Mouse (Mus musculus) spleen, adult 18-20 months (tissue): Measurements from ENCODE around the gene Fam219a.
A peak's percentile ranks its signal among the peaks of the same experiment; 100 is the strongest.

Experiments used
- DNase-seq, 2 experiments: peaks; one replicate each; pipeline ENCODE4 v3.0.0; 2022; ENCODE audit warnings: mixed read lengths in 2 of 2

Gene Fam219a

DNA sequence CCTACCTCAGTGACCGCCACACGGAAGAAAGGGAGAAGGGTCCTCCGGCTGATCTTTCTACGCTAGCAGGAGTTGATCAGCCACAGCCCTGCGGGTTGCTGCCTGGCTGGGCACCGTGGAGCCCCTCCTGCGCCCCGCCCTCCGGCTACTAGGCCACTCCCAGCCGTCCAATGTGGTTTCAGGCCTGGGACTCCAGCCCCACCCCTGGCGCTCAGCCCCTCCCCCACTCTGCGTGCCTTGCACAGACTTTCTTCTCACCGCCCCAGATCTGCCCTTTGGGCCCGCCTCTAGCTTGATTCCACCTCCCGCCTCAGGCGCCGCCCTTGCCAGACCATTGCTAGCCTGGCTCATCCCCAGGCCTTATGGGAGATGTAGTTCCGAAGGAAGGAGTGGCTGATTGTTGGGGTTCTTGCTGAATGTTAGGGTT is 66.3 kb downstream of the Fam219a start, which contains the start of gene AI464131:
Gene AI464131, minus strand, starts transcription at position 91 of the 427 bp plus-strand sequence.
- peak; percentile 71 for DNase-seq

DNA sequence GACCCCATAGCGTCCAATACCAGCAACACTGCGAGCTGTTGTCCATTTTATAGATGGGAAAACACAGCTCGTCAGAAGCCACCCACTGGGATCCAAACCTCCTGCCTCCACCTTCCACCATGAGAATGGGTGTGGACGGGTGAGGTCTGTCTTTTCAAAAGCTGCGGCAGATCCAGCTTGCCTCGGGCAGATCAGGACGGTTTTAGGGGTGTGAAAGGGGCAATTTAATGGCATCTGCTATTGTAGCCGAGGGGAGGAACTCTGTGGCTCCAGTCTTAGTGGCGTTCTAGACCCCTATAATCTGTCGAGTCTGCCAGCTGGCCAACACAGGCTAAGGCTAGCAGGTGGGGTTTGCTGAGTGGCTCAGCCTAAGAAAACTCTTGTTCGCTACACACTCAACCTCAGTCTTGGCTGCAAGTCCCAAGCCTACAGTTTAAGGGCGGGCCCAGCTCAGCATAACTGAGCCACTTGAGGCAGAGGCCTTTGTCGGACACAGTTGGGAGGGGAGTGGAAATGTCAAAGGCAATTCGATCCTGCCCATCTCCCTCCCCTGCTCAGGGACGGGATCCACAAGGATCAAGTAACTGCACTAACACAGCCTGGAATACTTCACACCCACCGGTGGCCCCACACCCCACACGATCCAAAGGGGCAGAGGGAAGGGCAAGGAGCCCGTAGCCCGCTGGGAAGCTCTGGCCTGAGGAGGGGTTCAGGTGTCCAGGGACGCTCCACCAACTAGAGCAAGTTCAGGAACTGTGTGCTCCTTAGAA is 67.0 kb downstream of the Fam219a start:
- DNase-seq, result no peak

DNA sequence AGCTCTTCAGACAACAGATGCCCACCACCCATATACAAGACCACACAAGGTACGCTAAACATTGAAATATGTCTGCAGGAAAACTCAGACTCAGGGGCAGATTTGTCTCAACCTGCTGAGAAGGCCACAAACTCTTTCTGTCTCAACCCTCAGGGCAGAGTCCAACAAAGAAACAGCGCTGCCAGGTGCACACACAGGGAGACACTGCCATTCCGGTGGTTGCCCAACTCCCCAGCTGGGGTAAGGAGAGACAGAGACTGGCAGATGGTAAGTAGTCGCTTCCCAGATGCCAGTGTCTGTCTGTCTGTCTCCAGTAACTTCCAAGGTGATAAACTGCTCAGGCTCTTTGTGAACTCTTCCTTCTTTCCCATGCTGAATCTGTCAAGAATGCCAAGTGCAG is 68.6 kb downstream of the Fam219a start:
- DNase-seq, result no peak

DNA sequence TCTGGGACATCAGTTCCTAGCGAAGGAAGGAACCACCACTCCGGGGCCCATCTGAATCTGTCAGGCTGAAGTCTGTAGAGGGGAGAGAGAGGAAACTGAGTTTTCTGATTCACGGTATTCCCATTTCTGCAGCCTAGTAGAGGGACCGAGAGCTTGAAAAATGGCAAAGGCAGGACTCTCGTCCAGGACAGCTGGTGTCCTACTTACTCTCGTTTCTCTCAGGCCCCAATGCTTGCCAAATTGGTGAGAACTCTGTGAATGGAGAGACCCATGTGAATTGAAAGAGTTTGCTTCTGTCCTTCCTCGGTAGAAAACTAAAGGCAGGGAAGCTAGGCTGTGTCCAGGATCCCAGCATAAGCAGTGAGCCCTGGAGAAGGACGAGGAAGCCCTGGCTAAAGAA is 69.7 kb downstream of the Fam219a start:
- DNase-seq, result no peak

DNA sequence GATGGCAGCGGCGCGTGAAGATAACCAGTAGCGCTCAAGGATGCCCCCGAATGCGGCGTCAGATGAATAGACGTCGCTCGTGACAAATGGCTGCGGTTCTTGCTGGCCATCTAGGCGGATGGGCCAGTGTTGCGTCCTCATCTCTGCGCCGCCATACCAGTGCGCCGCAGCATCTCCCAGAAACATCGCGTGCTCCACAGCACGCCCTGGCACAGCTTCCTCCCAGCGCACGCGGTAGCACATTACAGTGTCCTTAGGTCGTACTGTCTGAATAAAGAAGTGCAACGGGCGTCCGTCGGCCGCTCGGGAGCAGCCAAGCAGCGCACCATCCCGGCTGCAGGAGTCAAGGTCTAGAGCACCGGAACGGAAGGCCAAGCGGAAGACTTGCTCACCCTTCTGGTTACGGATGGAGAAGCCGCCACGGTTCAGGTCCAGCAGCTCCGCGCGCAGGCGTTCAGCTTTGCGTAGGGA is 70.4 kb downstream of the Fam219a start:
- DNase-seq, result no peak

DNA sequence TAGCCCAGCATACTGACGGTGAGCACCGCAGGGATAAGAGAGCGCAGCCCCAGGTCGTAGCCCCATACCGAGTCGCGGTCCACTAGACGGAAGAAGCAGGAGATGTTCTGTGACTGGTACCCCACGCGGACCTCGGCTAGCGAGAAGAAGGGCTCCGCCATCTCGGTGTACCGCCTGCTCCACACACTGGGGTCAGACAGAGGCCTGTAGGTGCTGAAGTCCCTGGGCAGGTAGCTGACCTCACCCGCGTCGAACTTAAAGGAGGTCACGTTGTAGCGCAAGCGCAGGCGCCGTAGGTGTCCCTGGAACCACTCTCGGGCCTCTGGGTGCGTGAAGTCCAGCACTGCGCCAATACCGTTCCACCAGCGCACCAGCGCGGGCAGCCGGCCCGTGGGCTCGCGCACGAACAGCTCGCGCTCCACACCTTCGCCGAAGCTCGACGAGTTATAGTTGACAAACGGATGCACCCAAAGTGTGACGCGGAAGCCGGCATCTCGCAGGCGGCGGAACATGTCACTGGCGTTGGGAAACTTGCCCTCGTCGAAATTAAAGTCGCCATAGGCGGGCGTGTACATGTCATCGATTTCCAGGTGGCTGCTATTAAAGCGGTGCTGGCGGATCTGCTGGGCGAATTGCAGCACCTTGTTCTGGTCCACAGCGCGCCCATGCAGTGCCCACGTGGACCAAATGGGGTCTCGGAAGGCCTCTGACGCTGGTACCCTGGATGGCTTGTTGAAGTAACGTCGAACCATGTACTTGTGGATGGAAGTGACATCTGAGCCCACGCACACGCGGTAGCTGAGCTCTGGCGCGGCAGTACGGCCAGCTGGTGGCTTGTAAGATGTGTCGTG is 71.1 kb downstream of the Fam219a start:
- no peak for DNase-seq

DNA sequence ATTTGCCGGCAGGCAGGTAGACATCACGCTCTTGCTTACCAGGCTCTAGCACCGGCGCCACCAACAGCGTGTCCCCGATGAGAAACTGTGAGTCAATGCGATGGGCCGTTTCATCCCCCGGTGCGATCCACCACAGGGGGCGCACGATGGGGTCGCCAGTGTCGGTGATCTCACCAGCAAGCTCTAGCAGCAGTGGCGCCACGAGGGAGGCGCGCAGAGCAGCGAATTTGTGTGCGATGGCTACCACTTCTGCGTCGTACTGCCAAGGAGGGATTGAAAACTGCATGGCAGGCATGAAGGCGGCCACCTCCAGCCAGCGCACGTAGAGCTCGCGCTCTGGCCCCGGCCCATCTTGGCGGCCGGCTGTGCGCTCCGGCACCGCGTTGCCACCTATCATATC is 71.8 kb downstream of the Fam219a start:
- DNase-seq, result peak in 1 of 2 experiments; percentile 20

DNA sequence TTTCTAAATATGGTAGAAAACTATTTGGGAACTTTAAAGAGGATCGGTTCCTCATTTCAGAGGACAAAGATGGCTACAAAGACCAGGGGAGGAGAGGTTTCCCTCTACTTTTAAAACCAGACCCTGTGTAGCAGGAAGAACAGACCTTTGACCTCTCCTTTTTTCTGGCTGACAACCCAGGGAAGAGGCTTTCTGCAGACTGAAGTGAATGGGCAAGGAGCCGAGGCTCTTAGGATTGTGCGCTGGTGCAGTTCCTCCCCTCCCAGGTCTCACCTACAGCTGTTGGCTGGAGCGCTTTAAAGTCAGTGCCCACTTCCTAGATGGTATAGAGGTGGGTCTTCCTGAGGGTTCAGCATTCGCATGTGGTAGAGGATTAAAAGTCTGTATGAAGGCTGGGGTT is 72.3 kb downstream of the Fam219a start:
- DNase-seq, result no peak

DNA sequence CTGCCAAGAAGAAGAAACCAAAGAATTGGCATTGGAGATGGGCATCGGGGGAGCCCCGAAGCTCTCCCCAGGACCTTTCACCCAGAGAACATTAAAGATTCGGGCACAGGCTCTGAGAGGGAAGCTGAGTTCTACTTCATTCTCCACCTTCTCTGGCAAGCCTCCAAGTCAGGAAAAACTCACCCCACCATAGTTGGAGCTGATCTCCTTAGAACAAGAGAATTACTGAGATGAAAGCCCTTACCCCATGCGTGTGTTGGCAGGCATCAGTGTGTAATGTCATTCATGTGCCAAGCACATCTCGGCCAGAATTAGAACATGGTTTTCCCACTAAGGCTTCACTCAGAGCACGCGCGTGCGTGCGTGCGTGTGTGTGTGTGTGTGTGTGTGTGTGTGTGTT is 73.5 kb downstream of the Fam219a start:
- DNase-seq, result no peak

DNA sequence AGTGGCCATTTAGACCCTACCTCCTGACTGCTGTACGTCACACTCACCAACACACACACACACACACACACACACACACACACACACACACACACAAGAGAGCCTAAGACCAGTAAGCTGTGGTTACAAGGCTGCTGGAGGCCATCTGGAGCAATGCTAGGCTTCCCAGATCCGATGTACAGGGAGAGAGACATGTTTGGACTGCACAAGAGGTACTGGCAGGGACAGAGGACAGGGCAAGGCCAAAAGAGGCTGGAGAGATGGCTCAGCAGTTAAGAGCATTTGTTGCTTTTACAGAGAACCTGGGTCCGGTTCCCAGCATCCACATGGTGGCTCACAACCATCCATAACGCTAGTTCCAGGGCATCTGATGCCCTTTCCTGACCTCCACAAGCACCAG is 74.3 kb downstream of the Fam219a start:
- DNase-seq, result no peak

DNA sequence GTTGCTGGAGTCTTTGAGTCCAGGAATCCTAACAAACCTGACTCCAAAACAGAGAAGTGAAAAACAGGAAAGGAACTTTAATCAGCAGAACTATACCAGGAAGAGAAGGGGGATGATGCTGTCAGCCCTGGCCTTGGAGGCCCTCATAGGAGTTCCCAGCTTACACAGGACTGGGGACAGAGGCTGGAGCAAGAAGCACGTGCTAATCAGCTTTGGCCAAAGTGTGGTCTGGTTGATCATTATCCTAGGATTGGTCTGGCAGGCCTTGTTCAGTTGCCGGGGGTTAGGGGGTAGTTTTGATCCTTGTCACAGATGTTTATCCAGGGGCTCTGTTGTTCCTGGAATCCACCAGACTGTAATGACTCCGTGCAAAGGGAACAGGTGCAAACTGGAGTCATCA is 75.0 kb downstream of the Fam219a start:
- no peak for DNase-seq

DNA sequence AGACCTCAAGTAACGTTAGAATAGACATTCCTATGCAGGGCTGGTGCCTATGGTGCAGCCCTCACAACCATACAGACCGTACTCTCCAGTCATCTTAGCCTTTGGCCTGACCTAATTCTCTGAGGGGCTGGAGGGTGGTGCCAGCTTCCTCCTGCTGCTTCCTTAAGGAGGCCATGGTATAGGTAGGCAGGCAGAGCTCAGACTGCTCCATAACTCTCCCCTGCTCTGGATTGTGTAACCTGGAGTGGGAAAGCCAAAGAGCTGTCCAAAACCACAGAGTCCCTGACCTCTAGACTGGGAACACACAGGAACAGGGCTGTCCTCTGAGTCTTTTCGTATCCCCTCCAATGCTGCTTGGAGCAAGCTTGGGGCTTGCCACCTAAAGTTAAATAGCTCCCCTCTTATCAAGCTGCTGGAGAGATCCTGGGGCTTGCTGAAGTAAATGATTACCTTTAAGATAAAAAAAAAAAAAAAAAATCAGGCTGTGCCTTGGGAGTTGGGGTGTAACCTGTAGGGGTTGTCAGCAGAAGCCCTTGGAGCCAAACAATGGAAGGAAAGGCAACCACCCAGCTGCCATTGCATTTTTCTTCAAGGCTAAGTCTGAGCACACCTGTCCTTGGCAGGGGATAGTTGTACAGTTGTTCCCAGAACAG is 75.7 kb downstream of the Fam219a start:
- DNase-seq, result no peak

DNA sequence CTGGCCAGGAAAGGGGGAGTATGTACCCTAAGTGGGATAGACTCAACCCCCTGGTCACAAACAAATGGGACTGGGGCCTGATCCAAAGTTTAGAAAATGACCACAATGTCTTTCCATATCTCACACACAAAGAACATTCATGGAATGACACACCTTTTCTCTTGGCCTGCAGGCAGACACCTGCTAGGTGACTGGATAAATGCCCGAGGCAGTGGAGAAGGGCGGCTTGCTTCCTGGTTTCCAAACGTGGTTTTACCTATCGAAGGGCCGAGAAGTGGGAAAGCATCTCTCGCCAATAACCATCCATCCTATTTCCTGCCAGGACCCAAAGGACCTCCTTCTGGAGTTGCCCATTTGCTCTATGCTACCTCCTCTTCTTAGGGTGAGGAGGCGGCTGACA is 76.4 kb downstream of the Fam219a start:
- no peak for DNase-seq

DNA sequence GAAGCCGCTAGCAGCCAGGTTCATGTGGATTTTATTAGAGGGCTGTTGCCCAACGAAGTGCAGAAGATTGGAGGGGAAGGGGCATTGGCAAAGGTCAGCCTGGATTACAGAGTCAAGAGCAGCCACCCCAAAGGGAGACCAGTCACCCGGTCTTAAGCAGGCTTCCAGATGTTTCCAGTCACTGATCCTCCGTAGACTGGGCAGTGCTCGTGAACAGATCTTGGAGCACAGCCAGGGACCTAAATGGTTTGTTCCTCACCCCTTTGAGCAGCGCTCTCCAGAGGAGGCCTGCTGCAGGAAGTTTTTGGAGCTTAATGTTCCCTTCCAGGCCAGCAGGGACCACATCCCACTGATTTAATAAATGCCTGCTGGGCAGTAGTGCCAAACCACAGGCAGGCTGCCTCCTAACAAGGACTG is 87.7 kb downstream of the Fam219a start:
- no peak for DNase-seq

DNA sequence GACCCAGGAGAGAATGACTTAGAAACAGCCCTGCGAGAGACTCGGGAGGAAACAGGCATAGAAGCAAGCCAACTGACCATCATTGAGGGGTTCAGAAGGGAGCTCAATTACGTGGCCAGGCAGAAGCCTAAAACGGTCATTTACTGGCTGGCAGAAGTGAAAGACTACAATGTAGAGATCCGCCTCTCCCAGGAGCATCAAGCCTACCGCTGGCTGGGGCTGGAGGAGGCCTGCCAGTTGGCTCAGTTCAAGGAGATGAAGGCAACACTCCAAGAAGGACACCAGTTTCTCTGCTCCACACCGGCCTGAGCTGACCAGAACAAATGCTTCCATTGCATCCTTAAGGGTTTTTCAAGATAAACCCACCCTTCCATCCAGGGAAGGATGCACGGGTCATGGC is 89.1 kb downstream of the Fam219a start:
- no peak for DNase-seq

DNA sequence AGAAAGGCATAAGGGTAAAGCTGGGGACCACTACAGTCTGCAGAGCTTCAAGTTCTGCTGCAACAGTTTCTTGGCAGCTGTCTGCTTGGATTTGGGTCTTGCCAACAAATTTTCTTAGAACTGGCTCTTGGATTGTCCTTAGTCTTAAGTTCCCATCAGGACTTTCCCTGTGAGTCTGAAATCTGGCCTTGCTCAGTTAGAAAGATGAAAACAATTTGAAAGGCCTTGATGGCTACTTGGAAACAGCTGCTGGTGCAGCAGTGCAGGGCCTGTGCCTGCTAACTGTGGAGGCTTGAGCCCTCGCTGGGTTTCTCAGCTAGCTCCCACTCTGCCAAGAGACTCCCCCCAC is 89.9 kb downstream of the Fam219a start:
- no peak for DNase-seq

DNA sequence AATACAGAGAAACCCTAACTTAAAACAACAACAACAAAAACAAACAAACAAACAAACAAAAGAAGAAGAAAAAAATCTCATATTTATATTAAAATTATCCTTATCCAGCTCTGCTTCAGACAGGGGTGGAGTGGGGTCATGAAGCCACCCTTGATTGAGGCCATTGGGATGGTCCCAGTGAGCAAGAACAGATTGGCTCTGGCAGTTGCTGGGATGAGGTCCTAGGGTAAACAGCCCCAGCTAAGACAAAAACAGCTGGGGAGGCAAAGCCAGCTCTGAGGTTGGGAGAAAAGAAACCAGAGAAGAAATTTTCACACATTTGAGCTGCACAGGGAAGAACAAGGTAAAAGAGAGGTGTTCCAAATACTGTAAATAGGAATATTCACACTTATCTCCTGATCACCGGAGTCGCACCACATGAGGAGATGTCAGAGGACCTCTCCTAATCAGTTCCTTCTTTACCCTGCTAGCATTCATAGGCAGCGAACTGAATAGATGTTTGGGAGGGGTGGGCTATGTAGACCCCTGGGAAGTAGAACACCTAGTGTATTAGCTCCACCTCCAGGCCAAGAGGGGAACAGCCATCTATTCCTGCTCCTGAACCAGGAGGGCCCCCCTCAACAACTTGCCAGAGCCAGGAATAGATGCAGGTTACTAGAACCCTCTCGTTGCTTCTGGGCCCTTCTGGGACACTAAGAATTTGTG is 90.4 kb downstream of the Fam219a start:
- DNase-seq, result no peak

DNA sequence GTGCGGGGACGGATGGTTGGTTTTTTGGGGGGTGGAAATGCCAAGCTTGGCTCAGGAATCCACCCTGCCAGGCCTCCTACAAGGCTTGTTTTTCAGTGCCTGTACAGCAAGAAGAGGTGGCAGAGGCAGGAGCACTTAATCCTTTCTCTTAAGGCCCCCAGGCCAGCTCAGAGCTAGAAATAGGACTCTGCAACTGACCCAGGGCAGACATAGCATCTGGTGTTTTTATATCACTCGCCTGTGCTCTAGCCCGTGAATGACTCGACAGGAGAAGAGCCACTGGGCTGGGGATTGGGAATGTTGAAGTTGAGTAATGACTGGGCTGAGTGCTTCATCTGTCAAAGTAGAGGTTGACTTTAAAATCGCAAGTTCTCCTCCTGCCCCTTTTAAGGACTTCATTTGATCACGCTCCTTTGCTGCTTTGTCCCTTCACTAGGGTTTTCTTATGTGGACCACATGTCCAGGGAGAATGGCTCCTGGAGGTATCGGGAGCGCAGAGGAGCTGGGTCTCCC is 91.6 kb downstream of the Fam219a start:
- no peak for DNase-seq

DNA sequence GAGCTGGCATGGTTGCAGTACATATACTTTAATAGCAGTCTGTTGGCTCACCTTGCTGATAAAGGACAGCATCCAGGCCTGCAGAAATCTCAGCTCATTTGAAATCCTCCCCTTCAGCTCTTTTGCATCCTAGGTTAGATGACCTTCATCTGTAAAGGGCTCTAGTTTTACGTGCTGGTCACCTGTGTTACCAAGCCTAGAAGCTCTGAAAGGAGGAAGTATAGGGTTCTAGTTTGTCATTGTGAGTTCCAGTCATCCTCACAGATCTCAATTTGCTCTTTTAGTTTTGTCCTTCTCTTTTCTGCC is 98.0 kb downstream of the Fam219a start:
- no peak for DNase-seq

DNA sequence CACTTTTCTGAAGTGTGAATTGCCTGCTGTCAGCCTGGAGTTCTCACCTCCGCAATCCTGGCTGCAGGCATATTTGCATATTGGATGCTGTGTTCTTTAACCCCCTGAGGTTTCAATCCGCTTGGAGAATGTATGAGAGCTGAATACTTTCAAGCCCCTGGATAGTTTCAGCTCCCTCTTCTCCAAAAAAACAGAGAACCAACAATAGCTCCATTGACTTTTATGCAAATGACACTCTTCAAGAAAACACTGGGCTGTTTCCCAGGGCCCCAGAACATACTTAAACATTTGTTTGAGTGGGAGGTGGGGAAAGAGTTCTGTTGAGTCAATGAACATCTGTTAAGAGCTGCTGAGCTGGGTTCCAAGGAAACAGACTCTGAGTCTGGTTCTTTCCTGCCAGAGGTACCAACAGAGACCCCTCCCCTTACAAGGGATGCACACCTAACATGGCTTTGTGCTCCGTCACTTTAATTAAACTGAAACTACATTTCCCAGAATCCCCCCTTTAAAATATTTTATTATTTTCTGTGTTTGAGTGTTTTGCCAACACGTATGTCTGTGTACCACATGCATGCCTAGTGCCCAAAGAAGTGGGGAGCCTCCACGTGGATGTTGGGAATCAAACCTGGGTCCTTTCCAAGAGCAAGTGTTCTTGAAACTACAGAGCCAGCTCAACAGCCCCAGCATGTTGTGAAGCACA is 98.5 kb downstream of the Fam219a start:
- no peak for DNase-seq

DNA sequence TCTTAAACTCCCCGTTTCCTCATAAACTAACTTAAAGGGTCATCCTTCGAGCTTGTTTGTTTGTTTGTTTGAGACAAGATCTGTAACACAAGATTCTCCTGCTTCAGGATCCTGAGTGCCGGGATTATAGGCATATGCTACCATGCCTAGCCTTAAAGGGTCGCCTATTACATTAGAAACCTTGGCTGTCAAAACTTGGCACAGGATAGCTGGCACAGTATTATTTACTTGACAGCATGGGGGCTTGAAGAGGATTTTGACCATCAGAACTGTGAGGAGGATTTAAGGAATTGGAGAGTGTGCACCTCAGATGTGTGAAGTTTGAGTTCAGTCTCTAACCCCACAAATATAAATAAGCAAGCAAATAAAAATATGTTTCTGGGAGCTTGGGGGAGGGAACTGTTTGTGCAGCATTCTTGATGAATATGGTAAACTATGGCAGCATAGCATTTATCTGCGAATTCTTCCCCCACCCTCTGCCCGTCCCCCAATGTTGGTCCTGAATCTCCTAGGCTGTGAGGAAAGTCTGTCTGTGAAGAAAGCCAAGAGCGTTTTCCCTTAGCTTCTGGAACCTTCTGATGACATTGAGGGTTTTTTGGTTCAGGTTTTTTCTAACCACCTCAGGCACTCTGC is 99.2 kb downstream of the Fam219a start:
- no peak for DNase-seq

DNA sequence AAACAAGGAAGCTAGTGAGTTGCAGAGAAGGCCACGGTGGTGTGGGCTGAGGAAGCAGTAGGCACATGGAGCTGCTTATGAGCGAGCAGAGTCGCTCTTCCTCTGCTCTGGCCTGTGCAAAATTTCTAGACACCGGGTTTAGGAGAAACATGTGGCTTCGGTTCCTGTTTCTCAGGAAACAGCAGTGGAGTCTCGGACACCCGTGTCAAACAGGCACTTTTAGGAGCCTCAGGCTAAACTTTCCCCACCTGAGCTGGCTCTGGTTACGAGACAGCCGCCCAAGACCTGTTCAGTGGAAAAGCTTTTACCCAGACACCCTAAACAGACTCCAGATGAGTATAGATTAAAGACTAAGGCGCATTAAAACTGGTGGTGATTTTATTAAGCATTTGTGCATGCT is 100.1 kb downstream of the Fam219a start:
- no peak for DNase-seq
